Mouse (Mus musculus) intestine, embryonic 16.5 days (tissue): ENCODE data around the gene Apc2. TPM values are rescaled to one million over a fixed set of nuclear protein-coding genes. Genes with fewer than 3 reads are reported as not detected.

Experiments used
- ATAC-seq: fragments of 200-750 bp; cut with Nextera tagmentation; 2 replicates; pipeline ENCODE4 v1.8.0; 2017; ENCODE audit warnings: moderate TSS enrichment, moderate library complexity
- H3K27ac ChIP-seq: fragments of 300-500 bp; sonication (generic); 2 replicates; pipeline ENCODE4 v1.5.1; 2014; ENCODE audit warnings: mild to moderate bottlenecking, low read length
- H3K27me3 ChIP-seq: fragments of 300-500 bp; sonication (generic); replicated peaks from 2 replicates; pipeline ENCODE4 v1.6.1; 2014; ENCODE audit warnings: low read length, control low read depth, mixed read lengths; ENCODE audit not compliant: control insufficient read depth, insufficient read depth
- H3K36me3 ChIP-seq: fragments of 300-500 bp; sonication (generic); 2 replicates; pipeline ENCODE4 v1.6.1; 2014; ENCODE audit warnings: low read length, control low read depth; ENCODE audit not compliant: control insufficient read depth, insufficient read depth
- H3K4me1 ChIP-seq: fragments of 300-500 bp; sonication (generic); 2 replicates; pipeline ENCODE4 v1.6.1; 2014; ENCODE audit warnings: low read length, control low read depth, mixed read lengths; ENCODE audit not compliant: control insufficient read depth, insufficient read depth
- H3K4me2 ChIP-seq: fragments of 300-500 bp; sonication (generic); 2 replicates; pipeline ENCODE4 v1.6.1; 2014; ENCODE audit warnings: low read depth, low read length, control low read depth
- H3K4me3 ChIP-seq: fragments of 300-500 bp; sonication (generic); 2 replicates; pipeline ENCODE4 v1.5.1; 2014; ENCODE audit warnings: mild to moderate bottlenecking, low read length
- H3K9ac ChIP-seq: fragments of 300-500 bp; sonication (generic); 2 replicates; pipeline ENCODE4 v1.6.1; 2014; ENCODE audit warnings: low read depth, low read length
- H3K9me3 ChIP-seq: fragments of 300-500 bp; sonication (generic); 2 replicates; pipeline ENCODE4 v1.6.1; 2016; ENCODE audit warnings: low read length, control low read depth; ENCODE audit not compliant: control insufficient read depth
- WGBS: fragments of 180-500 bp; shearing (Covaris S2); extraction: QIAGEN DNeasy Blood & Tissue Kit; methylation state at CpG from one replicate; pipeline ENCODE4 v1.1.7; 2014; 5-methylcytosine and 5-hydroxymethylcytosine counted together
- polyA plus RNA-seq: library from polyadenylated mRNA; unstranded; fragments of >200 nt; fragmentation: Nextera tagmentation; extraction: Ambion mirVana; gene quantifications from 2 replicates; pipeline ENCODE4 v1.2.1, GENCODE M21; 2015

Apc2 gene
- polyA plus RNA-seq, 1 experiment from 2014 or later = 3.1 TPM

DNA sequence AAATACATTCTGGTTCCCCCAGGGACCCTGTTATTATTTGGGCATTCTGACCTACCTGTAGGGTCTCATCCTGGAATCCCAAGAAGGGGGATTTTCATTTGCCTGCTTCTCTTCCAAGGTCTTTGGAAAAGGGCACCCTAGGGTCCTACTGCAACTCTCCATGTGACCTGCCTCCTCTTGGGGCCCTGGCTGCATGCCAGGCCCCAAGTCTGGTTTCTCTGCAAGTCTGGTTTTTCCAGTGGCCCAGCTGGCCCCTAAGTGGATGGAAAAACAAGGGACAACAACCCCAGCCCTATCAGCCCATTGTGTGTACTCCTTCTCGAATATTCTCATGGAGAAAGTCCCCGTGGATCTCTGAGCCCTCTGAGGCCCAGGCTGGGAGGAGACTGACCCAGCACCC, 35.1 kb downstream of the Apc2 start:
- Histone ChIP-seq H3K27me3 (no peaks in the 10 kb centered on the region), H3K27ac (peak overlapping the region; percentile 83), H3K4me3 (peak overlapping the region; percentile 65), H3K36me3 (0 out of 2 replicates have a peak, but pooled peaks cover 3% of the 10 kb centered on the region), H3K4me2 (peak overlapping the region; percentile 91), H3K4me1 (peaks cover 11% of the 10 kb centered on the region; the same call in 1 of the 2 replicates), H3K9me3 (no peaks in the 10 kb centered on the region), H3K9ac (peak overlapping the region; percentile 74)
- no peak for ATAC-seq
- 26% methylated on average over 2 of the region's 2 CpGs for WGBS

DNA sequence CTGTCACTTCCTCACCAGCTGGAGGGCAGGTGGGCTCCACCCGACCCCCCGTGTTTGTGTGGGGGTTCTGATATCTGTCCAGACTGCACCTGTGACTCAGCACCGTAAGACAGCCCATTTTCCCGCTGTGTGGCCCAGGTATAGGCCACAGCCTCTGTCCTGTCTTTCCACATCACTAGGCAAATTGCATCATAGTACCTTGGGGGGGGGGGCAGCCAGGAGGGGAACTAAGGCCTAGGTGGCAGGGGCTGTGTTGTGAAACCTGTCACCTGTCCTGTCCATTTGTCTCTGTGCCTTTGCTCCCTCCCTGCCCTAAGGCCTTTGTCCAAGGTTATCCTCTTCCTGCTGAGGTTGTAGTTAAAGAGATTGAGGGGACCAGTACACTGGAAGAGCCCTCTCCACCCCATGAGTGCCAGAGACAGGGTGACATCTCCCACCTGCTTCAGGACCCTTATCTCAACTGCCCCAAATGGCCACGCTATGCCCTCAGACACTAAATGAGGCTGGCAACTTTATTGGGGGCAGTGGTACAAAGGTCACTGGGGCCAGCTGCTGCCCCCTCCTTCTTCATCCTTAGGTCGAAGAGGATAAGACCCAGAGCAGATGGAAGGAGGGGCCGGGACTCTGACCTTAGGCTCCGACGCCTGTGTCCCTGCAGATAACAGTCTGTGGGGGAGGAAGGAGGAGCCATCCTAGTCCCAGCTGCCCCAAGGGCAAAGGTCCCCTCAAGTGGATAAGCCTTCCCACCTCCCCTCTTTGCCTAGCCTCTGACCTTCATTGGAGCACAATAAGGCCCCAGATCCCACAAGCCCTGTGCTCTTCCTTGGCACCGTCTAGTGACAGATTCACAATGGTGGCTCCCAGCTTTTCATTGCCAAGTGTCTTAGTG, 36.1 kb downstream of the Apc2 start:
- peak overlapping the region; percentile 74 for H3K9ac ChIP-seq
- WGBS = 46% methylated on average over 10 of the region's 10 CpGs
- peaks cover 11% of the 10 kb centered on the region; the same call in 1 of the 2 replicates for H3K4me1 ChIP-seq
- 0 out of 2 replicates have a peak, but pooled peaks cover 3% of the 10 kb centered on the region for H3K36me3 ChIP-seq
- ATAC-seq = peak; percentile 69
- H3K27ac ChIP-seq = peak overlapping the region; percentile 88
- peak overlapping the region; percentile 65 for H3K4me3 ChIP-seq
- no peaks in the 10 kb centered on the region for H3K9me3 ChIP-seq
- H3K4me2 ChIP-seq = peak overlapping the region; percentile 91
- no peaks in the 10 kb centered on the region for H3K27me3 ChIP-seq

GRCm38 (mm10) chr10:80332525-80332989, 36.8 kb downstream of the Apc2 start:
- 0 out of 2 replicates have a peak, but pooled peaks cover 3% of the 10 kb centered on the region for H3K36me3 ChIP-seq
- H3K4me3 ChIP-seq = peak overlapping the region; percentile 15
- H3K4me2 ChIP-seq = peak overlapping the region; percentile 91
- peak overlapping the region; percentile 88 for H3K27ac ChIP-seq
- no peak for ATAC-seq
- no peaks in the 10 kb centered on the region for H3K9me3 ChIP-seq
- WGBS = 72% methylated on average over 5 of the region's 5 CpGs
- H3K9ac ChIP-seq = peak overlapping the region; percentile 56
- peaks cover 11% of the 10 kb centered on the region; the same call in 1 of the 2 replicates for H3K4me1 ChIP-seq
- H3K27me3 ChIP-seq = no peaks in the 10 kb centered on the region

- H3K27ac ChIP-seq = no peak overlapping the region
- H3K36me3 ChIP-seq = 0 out of 2 replicates have a peak, but pooled peaks cover 3% of the 10 kb centered on the region
- H3K4me1 ChIP-seq = 0 out of 2 replicates have a peak, but pooled peaks cover 6% of the 10 kb centered on the region
- H3K4me2 ChIP-seq = no peak overlapping the region
- peaks cover 5% of the 10 kb centered on the region for H3K27me3 ChIP-seq
- H3K9me3 ChIP-seq = no peaks in the 10 kb centered on the region
- 88% methylated on average over 12 of the region's 12 CpGs for WGBS
- no peak overlapping the region for H3K9ac ChIP-seq
- no peak for ATAC-seq
- H3K4me3 ChIP-seq = no peak overlapping the region
These were observed 40.5 kb downstream of the Apc2 start for GRCm38 (mm10) chr10:80336263-80336662.

GRCm38 (mm10) chr10:80339941-80340750, 44.4 kb downstream of the Apc2 start:
- 19% methylated on average over 19 of the region's 19 CpGs for WGBS
- no peak overlapping the region for H3K27ac ChIP-seq
- peak overlapping the region; percentile 34; the same call in 1 of the 2 replicates for H3K9ac ChIP-seq
- H3K4me1 ChIP-seq = peaks cover 38% of the 10 kb centered on the region
- peaks cover 25% of the 10 kb centered on the region for H3K27me3 ChIP-seq
- no peak overlapping the region for H3K4me3 ChIP-seq
- ATAC-seq = no peak
- no peak overlapping the region for H3K4me2 ChIP-seq
- no peaks in the 10 kb centered on the region for H3K36me3 ChIP-seq
- H3K9me3 ChIP-seq = no peaks in the 10 kb centered on the region

DNA sequence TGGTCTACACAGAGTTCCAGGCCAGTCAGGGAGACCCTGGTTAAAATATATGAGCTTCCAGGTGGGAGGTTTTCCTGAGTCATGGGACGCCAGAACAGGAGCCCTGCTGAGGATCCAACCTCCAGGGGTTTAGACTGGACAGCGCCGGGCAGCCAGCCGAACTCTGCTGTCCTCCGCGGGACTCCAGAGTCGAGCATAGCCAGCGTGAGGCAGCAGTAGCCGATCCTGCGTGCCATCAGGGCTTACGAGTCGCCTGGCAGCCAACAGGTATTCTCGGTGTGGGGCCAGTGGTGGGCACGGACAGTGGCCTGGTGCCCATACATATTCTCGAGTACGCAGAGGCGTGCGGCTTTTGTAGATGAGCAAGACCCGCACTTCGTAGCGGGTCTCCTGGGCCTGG, 45.2 kb downstream of the Apc2 start:
- Histone ChIP-seq H3K9ac (no peak overlapping the region), H3K4me3 (no peak overlapping the region), H3K9me3 (no peaks in the 10 kb centered on the region), H3K4me1 (peaks cover 45% of the 10 kb centered on the region), H3K27ac (no peak overlapping the region), H3K27me3 (peaks cover 32% of the 10 kb centered on the region), H3K36me3 (no peaks in the 10 kb centered on the region), H3K4me2 (0 out of 2 replicates have a peak overlapping the region, but pooled peaks have one; percentile 71)
- WGBS = 27% methylated on average over 21 of the region's 21 CpGs
- ATAC-seq = no peak

DNA sequence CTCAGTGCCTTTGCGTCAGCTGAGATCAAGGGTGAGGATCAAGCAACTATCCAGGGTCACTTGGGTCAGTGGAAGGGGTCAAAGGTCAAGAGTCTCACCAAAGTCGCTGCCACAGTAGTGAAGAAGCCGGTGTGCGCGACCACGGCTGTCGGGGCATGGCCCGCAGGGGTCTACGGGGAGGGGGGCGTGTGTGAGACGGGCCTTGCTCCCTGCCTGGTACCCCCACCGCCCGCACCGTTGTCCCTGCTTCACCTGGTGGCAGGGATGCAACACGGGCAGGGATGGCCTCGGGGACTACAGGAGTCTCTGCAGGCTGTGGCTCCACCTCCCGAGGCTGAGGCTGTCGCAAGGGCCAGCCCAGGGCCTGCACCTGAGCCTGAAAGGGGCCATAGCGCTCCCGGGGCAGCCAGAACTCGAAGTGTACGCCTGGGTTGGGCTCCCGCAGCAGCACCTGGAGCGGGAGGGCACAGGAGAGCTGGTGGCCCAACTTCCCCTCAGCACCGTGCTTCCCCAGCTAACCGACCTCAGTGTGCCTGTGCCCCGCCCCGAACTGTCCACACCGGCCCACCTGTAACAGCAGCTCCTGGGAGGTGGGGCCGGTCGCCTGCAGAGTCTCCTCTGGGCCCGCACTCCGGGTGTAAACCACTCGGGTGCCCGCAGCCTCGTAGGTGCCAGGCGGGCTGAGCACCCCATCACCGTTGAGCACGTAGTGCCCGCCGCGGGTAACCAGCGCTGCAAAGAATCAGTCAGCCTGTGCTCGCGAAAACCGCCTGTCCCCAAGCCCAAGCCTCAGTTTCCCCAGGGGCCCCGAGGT, 45.9 kb downstream of the Apc2 start:
- Histone ChIP-seq H3K27ac (no peak overlapping the region), H3K9ac (peak overlapping the region; percentile 52), H3K4me2 (peak overlapping the region; percentile 71), H3K4me1 (peaks cover 45% of the 10 kb centered on the region), H3K27me3 (peaks cover 32% of the 10 kb centered on the region), H3K4me3 (peak overlapping the region; percentile 42), H3K9me3 (no peaks in the 10 kb centered on the region), H3K36me3 (no peaks in the 10 kb centered on the region)
- ATAC-seq = no peak
- WGBS = 7% methylated on average over 47 of the region's 47 CpGs

- Histone ChIP-seq H3K9ac (peak overlapping the region; percentile 52; the same call in 1 of the 2 replicates), H3K4me3 (peak overlapping the region; percentile 42), H3K9me3 (no peaks in the 10 kb centered on the region), H3K4me2 (peak overlapping the region; percentile 71), H3K36me3 (no peaks in the 10 kb centered on the region), H3K27ac (no peak overlapping the region), H3K27me3 (peaks cover 32% of the 10 kb centered on the region), H3K4me1 (peaks cover 46% of the 10 kb centered on the region)
- 3% methylated on average over 26 of the region's 26 CpGs for WGBS
- peak; percentile 2; the same call in 1 of the 2 replicates for ATAC-seq
These were observed 46.5 kb downstream of the Apc2 start for GRCm38 (mm10) chr10:80342305-80342748.
